Mouse (Mus musculus) ES-Bruce4 (cell line): ENCODE results near the gene Fnbp1. TPM values are rescaled to one million over a fixed set of nuclear protein-coding genes. Genes with fewer than 3 reads are reported as not detected.

ENCODE experiments used
- H3K27ac ChIP-seq: 2 replicates; pipeline ENCODE4 v1.5.1; 2012; ENCODE audit warnings: low read length, inconsistent platforms; ENCODE audit not compliant: insufficient read depth
- H3K27me3 ChIP-seq: 2 replicates; pipeline ENCODE4 v1.6.1; 2012; ENCODE audit warnings: mild to moderate bottlenecking, low read length, inconsistent platforms; ENCODE audit not compliant: control insufficient read depth, poor library complexity, insufficient read depth, severe bottlenecking
- H3K36me3 ChIP-seq: 2 replicates; pipeline ENCODE4 v1.6.1; 2012; ENCODE audit warnings: inconsistent platforms, mild to moderate bottlenecking, low read length, moderate library complexity; ENCODE audit not compliant: control insufficient read depth, poor library complexity, insufficient read depth, severe bottlenecking
- H3K4me1 ChIP-seq: one replicate; pipeline ENCODE4 v1.8.1; 2011; ENCODE audit warnings: low read length; ENCODE audit not compliant: control insufficient read depth, insufficient read depth
- H3K4me3 ChIP-seq: 2 replicates; pipeline ENCODE4 v1.5.1; 2011; ENCODE audit warnings: low read depth, mild to moderate bottlenecking, low read length
- H3K9ac ChIP-seq: 2 replicates; pipeline ENCODE4 v1.6.1; 2012; ENCODE audit warnings: low read depth, mild to moderate bottlenecking, inconsistent platforms; ENCODE audit not compliant: poor library complexity, severe bottlenecking
- H3K9me3 ChIP-seq: replicated peaks from 2 replicates; pipeline ENCODE4 v1.6.1; 2012; ENCODE audit warnings: mild to moderate bottlenecking, low read length, inconsistent platforms; ENCODE audit not compliant: control insufficient read depth, poor library complexity, insufficient read depth, severe bottlenecking
- CTCF ChIP-seq: IDR thresholded peaks from one replicate; pipeline ENCODE4 v1.8.1; 2011; ENCODE audit warnings: low read depth, low read length
- EP300 ChIP-seq: IDR thresholded peaks from 2 replicates; pipeline ENCODE4 v1.6.1; 2011; ENCODE audit warnings: low read depth, low read length; ENCODE audit not compliant: insufficient read depth
- POLR2A ChIP-seq: IDR thresholded peaks from one replicate; pipeline ENCODE4 v1.8.1; 2011; ENCODE audit warnings: low read length; ENCODE audit not compliant: insufficient read depth
- polyA plus RNA-seq: library from polyadenylated mRNA; stranded (reverse); fragments of >200 nt; gene quantifications from 2 replicates; pipeline ENCODE4 v1.2.4, GENCODE M21; 2011; ENCODE audit warnings: low read depth; ENCODE audit not compliant: missing spikeins, insufficient read depth, insufficient read length

The Fnbp1 gene
- polyA plus RNA-seq, 1 experiment, result 77.7 TPM

- H3K9ac ChIP-seq, result no peak overlapping the region
- H3K4me1 ChIP-seq, result no peaks in the 10 kb centered on the region
- H3K4me3 ChIP-seq, result no peak overlapping the region
- no peaks in the 10 kb centered on the region for H3K9me3 ChIP-seq
- TF ChIP-seq POLR2A, result no peak
- peaks cover 24% of the 10 kb centered on the region for H3K36me3 ChIP-seq
- H3K27me3 ChIP-seq, result no peaks in the 10 kb centered on the region
- H3K27ac ChIP-seq, result no peak overlapping the region
These were observed 88.4 kb downstream of the Fnbp1 start for GRCm38 (mm10) chr2:31053426-31053825.

- H3K9ac ChIP-seq, result no peak overlapping the region
- no peaks in the 10 kb centered on the region for H3K27me3 ChIP-seq
- H3K4me3 ChIP-seq, result no peak overlapping the region
- H3K9me3 ChIP-seq, result no peaks in the 10 kb centered on the region
- TF ChIP-seq POLR2A (no peak), CTCF (no peak), EP300 (no peak)
- peaks cover 24% of the 10 kb centered on the region for H3K36me3 ChIP-seq
- no peak overlapping the region for H3K27ac ChIP-seq
- no peaks in the 10 kb centered on the region for H3K4me1 ChIP-seq
These were observed 89.4 kb downstream of the Fnbp1 start for GRCm38 (mm10) chr2:31052441-31052840.

- Histone ChIP-seq H3K9me3 (no peaks in the 10 kb centered on the region), H3K27ac (no peak overlapping the region), H3K4me1 (peaks cover 3% of the 10 kb centered on the region), H3K36me3 (peaks cover under 1% of the 10 kb centered on the region; the same call in 1 of the 2 replicates), H3K9ac (no peak overlapping the region), H3K4me3 (no peak overlapping the region), H3K27me3 (no peaks in the 10 kb centered on the region)
- TF ChIP-seq EP300 (no peak), CTCF (no peak), POLR2A (no peak)
These were observed 93.8 kb downstream of the Fnbp1 start for GRCm38 (mm10) chr2:31048037-31048436.

- no peak overlapping the region for H3K27ac ChIP-seq
- no peak for TF ChIP-seq CTCF
- no peak for TF ChIP-seq POLR2A
- TF ChIP-seq EP300, result no peak
- no peaks in the 10 kb centered on the region for H3K27me3 ChIP-seq
- no peaks in the 10 kb centered on the region for H3K36me3 ChIP-seq
- H3K9me3 ChIP-seq, result no peaks in the 10 kb centered on the region
- H3K9ac ChIP-seq, result no peak overlapping the region
- no peak overlapping the region for H3K4me3 ChIP-seq
- H3K4me1 ChIP-seq, result peaks cover 8% of the 10 kb centered on the region
These were observed 98.0 kb downstream of the Fnbp1 start for GRCm38 (mm10) chr2:31043856-31044255.

- Histone ChIP-seq H3K4me3 (no peak overlapping the region), H3K36me3 (no peaks in the 10 kb centered on the region; the same call in 1 of the 2 replicates), H3K9me3 (no peaks in the 10 kb centered on the region), H3K27ac (peak overlapping the region; percentile 35; the same call in 1 of the 2 replicates), H3K4me1 (peaks cover 8% of the 10 kb centered on the region), H3K27me3 (no peaks in the 10 kb centered on the region), H3K9ac (no peak overlapping the region)
- TF ChIP-seq POLR2A (no peak), EP300 (peak; percentile 96)
These were observed 98.9 kb downstream of the Fnbp1 start for GRCm38 (mm10) chr2:31042881-31043280.

- H3K36me3 ChIP-seq, result peaks cover 3% of the 10 kb centered on the region; the same call in 1 of the 2 replicates
- peaks cover 8% of the 10 kb centered on the region for H3K4me1 ChIP-seq
- no peaks in the 10 kb centered on the region for H3K9me3 ChIP-seq
- no peak overlapping the region for H3K27ac ChIP-seq
- no peak overlapping the region for H3K4me3 ChIP-seq
- no peaks in the 10 kb centered on the region for H3K27me3 ChIP-seq
- TF ChIP-seq POLR2A, result no peak
- TF ChIP-seq CTCF, result no peak
- TF ChIP-seq EP300, result no peak
- no peak overlapping the region for H3K9ac ChIP-seq
These were observed 100.4 kb downstream of the Fnbp1 start for GRCm38 (mm10) chr2:31041386-31041785.
